Mouse (Mus musculus): ENCODE data around the gene Abhd4.
"Not testable (repeated sequence)": the region's sequence is repeated elsewhere in the genome, so short reads cannot be mapped to it uniquely, and the experiment has no call there.

Abhd4 gene

GRCm38 (mm10) chr14:54223315-54224063, 30.5 kb upstream of the Abhd4 start:
- DNase-seq = no peak

GRCm38 (mm10) chr14:54224064-54224417, 29.9 kb upstream of the Abhd4 start:
- no peak for DNase-seq

- DNase-seq = no peak
These were observed 29.2 kb upstream of the Abhd4 start for GRCm38 (mm10) chr14:54224484-54225467.

GRCm38 (mm10) chr14:54225725-54226124, 28.3 kb upstream of the Abhd4 start:
- no peak for DNase-seq

GRCm38 (mm10) chr14:54226911-54227811, 26.8 kb upstream of the Abhd4 start:
- no peak for DNase-seq

GRCm38 (mm10) chr14:54227911-54228451, 26.0 kb upstream of the Abhd4 start:
- peak; percentile 79 to 82 for DNase-seq

- DNase-seq = no peak
These were observed 25.5 kb upstream of the Abhd4 start for GRCm38 (mm10) chr14:54228501-54228900.

- DNase-seq = peak; percentile 41 to 43
These were observed 24.9 kb upstream of the Abhd4 start for GRCm38 (mm10) chr14:54228933-54229713.

GRCm38 (mm10) chr14:54229849-54230248, 24.1 kb upstream of the Abhd4 start:
- not testable (repeated sequence) for DNase-seq

GRCm38 (mm10) chr14:54230638-54231150, 23.3 kb upstream of the Abhd4 start:
- no peak for DNase-seq

- DNase-seq = no peak
These were observed 22.6 kb upstream of the Abhd4 start for GRCm38 (mm10) chr14:54231176-54231956.

- DNase-seq = no peak
These were observed 21.8 kb upstream of the Abhd4 start for GRCm38 (mm10) chr14:54232143-54232542.

- no peak for DNase-seq
These were observed 21.0 kb upstream of the Abhd4 start for GRCm38 (mm10) chr14:54232811-54233558.

GRCm38 (mm10) chr14:54233559-54234143, 20.3 kb upstream of the Abhd4 start:
- no peak for DNase-seq

- DNase-seq = no peak
These were observed 19.6 kb upstream of the Abhd4 start for GRCm38 (mm10) chr14:54234231-54235040.

- DNase-seq = no peak
These were observed 18.0 kb upstream of the Abhd4 start for GRCm38 (mm10) chr14:54235825-54236540.

- no peak for DNase-seq
These were observed 17.1 kb upstream of the Abhd4 start for GRCm38 (mm10) chr14:54236881-54237280.
